Mouse (Mus musculus) olfactory bulb, adult 2 months (tissue): Measurements from ENCODE around the gene Zfp853. TPM values are rescaled to one million over a fixed set of nuclear protein-coding genes. Genes with fewer than 3 reads are reported as not detected.

Experiments used
- H3K27ac ChIP-seq: fragments of 200-500 bp; 2 replicates; pipeline ENCODE4 v1.5.1; 2012; ENCODE audit warnings: low read depth, low read length; ENCODE audit not compliant: insufficient read depth
- H3K4me1 ChIP-seq: fragments of 200-500 bp; 2 replicates; pipeline ENCODE4 v1.6.1; 2012; ENCODE audit warnings: low read length; ENCODE audit not compliant: control insufficient read depth, insufficient read depth
- H3K4me3 ChIP-seq: fragments of 200-500 bp; 2 replicates; pipeline ENCODE4 v1.5.1; 2012; ENCODE audit warnings: mild to moderate bottlenecking, low read depth, low read length, moderate library complexity; ENCODE audit not compliant: insufficient read depth
- CTCF ChIP-seq: fragments of 200-500 bp; IDR thresholded peaks from 2 replicates; pipeline ENCODE4 v1.5.1; 2012; ENCODE audit warnings: low read depth, mild to moderate bottlenecking, low read length, moderate library complexity; ENCODE audit not compliant: insufficient read depth
- POLR2A ChIP-seq: fragments of 200-500 bp; IDR thresholded peaks from 2 replicates; pipeline ENCODE4 v1.6.1; 2012; ENCODE audit warnings: mild to moderate bottlenecking, low read depth, low read length, moderate library complexity; ENCODE audit not compliant: insufficient read depth
- WGBS: fragments of 180-500 bp; shearing (Covaris S2); methylation state at CpG from one replicate; pipeline ENCODE4 v1.1.7; 2018; 5-methylcytosine and 5-hydroxymethylcytosine counted together
- polyA plus RNA-seq: library from polyadenylated mRNA; stranded (reverse); fragments of >200 nt; gene quantifications from 2 replicates; pipeline ENCODE4 v1.2.4, GENCODE M21; 2012; ENCODE audit warnings: low replicate concordance; ENCODE audit not compliant: missing spikeins, insufficient read depth, insufficient read length

Gene Zfp853
- polyA plus RNA-seq, 1 experiment, result not detected

- TF ChIP-seq CTCF, result no peak
- no peak for TF ChIP-seq POLR2A
- 88% methylated on average over 6 of the region's 6 CpGs for WGBS
- Histone ChIP-seq H3K27ac (no peak overlapping the region), H3K4me1 (peaks cover 35% of the 10 kb centered on the region), H3K4me3 (no peak overlapping the region)
Observed at GRCm38 (mm10) chr5:143266794-143267193, 26.6 kb downstream of the Zfp853 start.

- no peak for TF ChIP-seq CTCF
- no peak for TF ChIP-seq POLR2A
- H3K27ac ChIP-seq, result no peak overlapping the region
- no peak overlapping the region for H3K4me3 ChIP-seq
- H3K4me1 ChIP-seq, result peaks cover 32% of the 10 kb centered on the region
- 39% methylated on average over 1 of the region's 1 CpGs for WGBS
Observed at GRCm38 (mm10) chr5:143265409-143265808, 28.0 kb downstream of the Zfp853 start.

GRCm38 (mm10) chr5:143264689-143265088 is 28.7 kb downstream of the Zfp853 start:
- no peak overlapping the region for H3K4me3 ChIP-seq
- WGBS, result 64% methylated on average over 10 of the region's 10 CpGs
- H3K4me1 ChIP-seq, result peaks cover 32% of the 10 kb centered on the region
- no peak for TF ChIP-seq CTCF
- no peak for TF ChIP-seq POLR2A
- no peak overlapping the region for H3K27ac ChIP-seq

GRCm38 (mm10) chr5:143261636-143262035 is 31.8 kb downstream of the Zfp853 start:
- TF ChIP-seq POLR2A, result no peak
- TF ChIP-seq CTCF, result no peak
- H3K4me1 ChIP-seq, result peaks cover 19% of the 10 kb centered on the region
- H3K27ac ChIP-seq, result no peak overlapping the region
- 69% methylated on average over 8 of the region's 8 CpGs for WGBS
- no peak overlapping the region for H3K4me3 ChIP-seq

- Histone ChIP-seq H3K4me1 (no peaks in the 10 kb centered on the region), H3K27ac (no peak overlapping the region), H3K4me3 (no peak overlapping the region)
- WGBS, result 93% methylated on average over 5 of the region's 5 CpGs
- TF ChIP-seq CTCF, result no peak
- TF ChIP-seq POLR2A, result no peak
Observed at GRCm38 (mm10) chr5:143255802-143256201, 37.6 kb downstream of the Zfp853 start.

- Histone ChIP-seq H3K4me3 (no peak overlapping the region), H3K4me1 (no peaks in the 10 kb centered on the region), H3K27ac (no peak overlapping the region)
- WGBS, result 74% methylated on average over 24 of the region's 24 CpGs
- no peak for TF ChIP-seq CTCF
- TF ChIP-seq POLR2A, result no peak
Observed at GRCm38 (mm10) chr5:143255131-143255519, 38.3 kb downstream of the Zfp853 start.

GRCm38 (mm10) chr5:143254487-143255130 is 38.8 kb downstream of the Zfp853 start:
- H3K4me1 ChIP-seq, result no peaks in the 10 kb centered on the region
- H3K27ac ChIP-seq, result no peak overlapping the region
- WGBS, result 75% methylated on average over 66 of the region's 66 CpGs
- no peak overlapping the region for H3K4me3 ChIP-seq
- TF ChIP-seq POLR2A (no peak), CTCF (no peak)

- TF ChIP-seq POLR2A, result no peak
- TF ChIP-seq CTCF, result no peak
- Histone ChIP-seq H3K4me3 (no peak overlapping the region), H3K27ac (no peak overlapping the region), H3K4me1 (no peaks in the 10 kb centered on the region)
- 49% methylated on average over 81 of the region's 81 CpGs for WGBS
Observed at GRCm38 (mm10) chr5:143253881-143254486, 39.4 kb downstream of the Zfp853 start.

GRCm38 (mm10) chr5:143253186-143253880 is 40.1 kb downstream of the Zfp853 start:
- 51% methylated on average over 103 of the region's 103 CpGs for WGBS
- no peaks in the 10 kb centered on the region for H3K4me1 ChIP-seq
- no peak overlapping the region for H3K4me3 ChIP-seq
- TF ChIP-seq CTCF, result no peak
- TF ChIP-seq POLR2A, result no peak
- no peak overlapping the region for H3K27ac ChIP-seq
